Comparison of ENCODE assay signal across 19 mouse cellular contexts in the genomic region with DNA sequence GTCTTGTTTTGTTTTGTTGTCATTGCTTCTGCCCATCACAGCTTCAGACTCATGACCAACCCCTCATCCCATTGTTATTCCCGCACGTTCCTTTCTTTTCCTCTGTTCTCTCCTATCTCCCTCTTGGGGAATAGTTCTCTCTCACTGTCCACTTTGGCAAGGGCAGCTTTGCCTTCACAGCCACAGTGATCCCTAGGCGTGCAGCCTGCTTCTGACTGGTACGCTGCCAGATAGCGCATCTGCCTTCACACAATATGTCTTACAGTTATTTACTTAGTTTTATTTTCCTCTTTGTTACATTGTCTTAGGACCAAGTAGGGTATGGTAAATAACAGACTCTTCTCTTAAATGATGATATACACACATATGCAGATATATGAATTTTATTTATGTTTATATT.
DNase-seq lines count a peak whose midpoint lies in the region; ATAC-seq and TF ChIP-seq lines count a peak whose summit lies in the region.
"Had no signal": no experiment of that assay in that cellular context is flagged by ENCODE, and none has a peak within 500 bp of the region (broad histone marks: within the 10 kb centered on the region; RNA-seq: fewer than 3 reads in every experiment).

No protein-coding gene starts in this region.

- no peak overlapping the region for H3K4me3 ChIP-seq in lung, embryonic 14.5 days (ENCODE audit: low read depth, low read length)
- H3K4me3 ChIP-seq: embryonic facial prominence, embryonic 13.5 days; embryonic facial prominence, embryonic 15.5 days; erythroblast, embryonic 14.5 days; forebrain, embryonic 10.5 days; forebrain, embryonic 12.5 days had no signal

- H3K4me1 ChIP-seq in lung, embryonic 14.5 days (ENCODE audit: insufficient read depth) = no peaks in the 10 kb centered on the region
- H3K4me1 ChIP-seq: embryonic facial prominence, embryonic 15.5 days had no signal

- 69% methylated on average over 5 of the region's 5 CpGs for WGBS in lung, embryonic 14.5 days

- H3K27me3 ChIP-seq in lung, embryonic 14.5 days (ENCODE audit: insufficient read depth, low read length) = no peaks in the 10 kb centered on the region
- H3K27me3 ChIP-seq: forebrain, embryonic 12.5 days had no signal

- H3K9me3 ChIP-seq in lung, embryonic 14.5 days (ENCODE audit: low read depth, low read length) = no peaks in the 10 kb centered on the region
- H3K9me3 ChIP-seq: embryonic facial prominence, embryonic 13.5 days; embryonic facial prominence, embryonic 15.5 days; forebrain, embryonic 10.5 days; forebrain, embryonic 12.5 days had no signal

- DNase-seq in cerebellum, postnatal 14 days = peak; percentile 45
- DNase-seq in cerebellum, adult 9-11 months = no peak
- DNase-seq in lung, embryonic 14.5 days = peak; percentile 7
- DNase-seq in lung, postnatal 14 days = no peak
- DNase-seq: adrenal gland, adult 2 months; adrenal gland, postnatal 10 days; adrenal gland, postnatal 25 days; cerebellum, adult 11 months; cerebellum, adult 2 months; cerebellum, adult 9-10 months; cerebellum, postnatal 36 days; embryo, embryonic 11 days had no signal

- no peaks in the 10 kb centered on the region for H3K36me3 ChIP-seq in lung, embryonic 14.5 days (ENCODE audit: insufficient read depth)
- H3K36me3 ChIP-seq: embryonic facial prominence, embryonic 13.5 days; embryonic facial prominence, embryonic 15.5 days; forebrain, embryonic 10.5 days; forebrain, embryonic 12.5 days had no signal

- no peak overlapping the region for H3K27ac ChIP-seq in lung, embryonic 14.5 days (ENCODE audit: low read depth)
- H3K27ac ChIP-seq: embryonic facial prominence, embryonic 13.5 days; embryonic facial prominence, embryonic 15.5 days; forebrain, embryonic 10.5 days; forebrain, embryonic 12.5 days had no signal

- TF ChIP-seq CTCF in lung, embryonic 14.5 days (IDR thresholded peaks at IDR 0.05; ENCODE audit: low read depth) = no peak

- ATAC-seq in lung, embryonic 14.5 days (ENCODE audit: insufficient read depth) = no peak
- ATAC-seq: forebrain, embryonic 14.5 days; forebrain, embryonic 16.5 days had no signal

- no peak overlapping the region for H3K4me2 ChIP-seq in lung, embryonic 14.5 days
- H3K4me2 ChIP-seq: embryonic facial prominence, embryonic 13.5 days; embryonic facial prominence, embryonic 15.5 days; forebrain, embryonic 12.5 days had no signal

- no peak overlapping the region for H3K9ac ChIP-seq in lung, embryonic 14.5 days
- H3K9ac ChIP-seq: embryonic facial prominence, embryonic 13.5 days; embryonic facial prominence, embryonic 15.5 days; forebrain, embryonic 12.5 days had no signal

Comparison
In these comparisons a context has a peak if more than half of its experiments do, and no peak if none do; other contexts are left out.
1. DNase-seq: peak in cerebellum, postnatal 14 days (2 of 2) and lung, embryonic 14.5 days (single experiment); none in cerebellum, adult 9-11 months (single experiment) and lung, postnatal 14 days (single experiment).